Mouse (Mus musculus) left cerebral cortex, adult 6 months (tissue): ENCODE data around the gene Rpl13a. TPM values are rescaled to one million over a fixed set of nuclear protein-coding genes. Genes with fewer than 3 reads are reported as not detected.

Source experiments
- long read RNA-seq, 2 experiments: library from polyadenylated mRNA; unstranded; transcript quantifications; one replicate each; pipeline ENCODE4 v2.0.0; 2019 to 2020
- polyA plus RNA-seq: library from polyadenylated mRNA; unstranded; fragments of <200 nt; fragmentation: Nextera tagmentation; gene quantifications from 2 replicates; pipeline ENCODE4 v1.2.3, GENCODE M21; 2021

Gene Rpl13a
- 2,046 and 2,172 TPM in 2 replicates for polyA plus RNA-seq
- long read RNA-seq, experiment 1, transcript Rpl13a-201 (8 exons, 1,047 nt) = major isoform, 455 of 514 reads
- long read RNA-seq, experiment 1, transcript Rpl13a-203 (8 exons, 734 nt) = minor isoform, 40 of 514 reads
- long read RNA-seq, experiment 1, partial matches to known transcripts = 4 of 514 reads
- long read RNA-seq, experiment 1, other reads (novel, unspliced or antisense) = 10 of 514 reads
- long read RNA-seq, experiment 2, transcript Rpl13a-205 (8 exons, 690 nt) = minor isoform, 6 of 1,381 reads
- long read RNA-seq, experiment 2, transcript Rpl13a-213 (4 exons, 464 nt) = minor isoform, 11 of 1,381 reads
- long read RNA-seq, experiment 2, transcript Rpl13a-201 (8 exons, 1,047 nt) = major isoform, 1,231 of 1,381 reads
- long read RNA-seq, experiment 2, transcript Rpl13a-203 (8 exons, 734 nt) = minor isoform, 35 of 1,381 reads
- long read RNA-seq, experiment 2, partial matches to known transcripts = 71 of 1,381 reads
- long read RNA-seq, experiment 2, other reads (novel, unspliced or antisense) = 20 of 1,381 reads

DNA sequence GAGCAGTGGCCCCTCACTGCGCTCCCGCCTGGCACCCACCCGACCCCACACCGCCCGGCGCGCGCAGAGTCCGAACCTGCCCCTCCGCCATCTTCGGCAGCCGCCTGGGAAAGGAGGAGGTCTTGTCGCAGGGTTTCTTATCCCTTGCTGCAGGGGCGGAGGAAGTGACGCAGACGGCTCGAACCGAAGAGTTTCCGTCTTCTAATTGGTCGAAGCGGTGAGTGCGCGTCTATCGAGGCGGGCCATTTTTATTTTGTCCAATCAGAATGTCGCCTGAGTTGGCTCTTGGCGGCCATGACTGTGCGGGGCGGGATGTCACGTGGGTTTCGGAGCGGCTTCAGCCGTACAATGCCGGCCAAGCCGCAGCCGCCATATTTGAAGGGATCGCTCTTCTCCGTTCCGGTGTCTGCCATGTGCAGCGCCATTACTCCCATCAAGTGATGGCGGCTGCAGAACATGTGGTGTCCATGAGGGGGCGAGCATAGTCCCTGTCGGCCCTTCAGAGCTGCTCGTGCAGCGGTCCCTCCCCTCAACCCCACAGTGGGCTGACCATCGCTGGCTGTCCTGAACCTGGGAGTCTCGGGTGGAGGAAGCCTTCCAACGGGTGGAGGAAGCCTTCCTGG is at the start of gene Rpl13a:
TSS of gene Rpl13a (minus strand) at position 138 of the 623 bp plus-strand sequence.

DNA sequence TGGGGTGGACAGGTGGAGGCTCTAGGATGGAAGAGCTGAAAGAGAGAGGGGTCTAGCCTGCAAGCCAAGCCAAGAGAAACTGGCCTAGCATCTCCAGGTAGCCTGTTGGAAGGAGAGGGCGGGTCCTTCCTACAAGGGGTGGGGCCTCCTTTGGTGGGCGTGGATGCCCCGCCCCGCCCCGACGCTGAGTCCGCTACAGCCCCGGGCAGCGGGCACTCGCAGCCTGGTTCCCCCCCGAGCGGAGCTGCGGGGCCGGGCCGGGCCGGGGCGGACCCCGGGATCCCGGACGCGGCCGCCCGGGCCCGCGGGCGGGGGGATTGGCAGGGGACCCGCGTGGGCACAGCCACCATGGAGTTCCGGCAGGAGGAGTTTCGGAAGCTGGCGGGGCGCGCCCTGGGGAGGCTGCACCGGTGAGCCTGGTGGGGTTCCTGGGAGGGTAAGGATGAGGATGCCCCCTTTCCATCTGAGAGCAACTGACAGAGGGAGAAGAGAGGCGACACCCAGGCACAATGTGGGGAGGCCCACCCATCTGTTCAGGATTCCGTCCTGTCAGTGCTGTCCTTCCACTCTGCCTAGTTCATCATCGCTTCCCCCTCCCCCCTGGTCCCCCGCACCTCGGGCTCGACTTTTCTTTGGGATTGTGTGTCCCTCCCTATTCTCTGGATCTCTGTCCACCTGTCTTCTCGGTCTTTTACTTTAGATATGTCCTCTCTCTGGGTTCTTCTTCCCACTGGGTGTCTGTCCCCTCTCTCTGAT is 35.4 kb upstream of the Rpl13a start, which contains the start of gene Slc17a7:
TSS of gene Slc17a7 (plus strand) at position 215 of the 756 bp plus-strand sequence.

DNA sequence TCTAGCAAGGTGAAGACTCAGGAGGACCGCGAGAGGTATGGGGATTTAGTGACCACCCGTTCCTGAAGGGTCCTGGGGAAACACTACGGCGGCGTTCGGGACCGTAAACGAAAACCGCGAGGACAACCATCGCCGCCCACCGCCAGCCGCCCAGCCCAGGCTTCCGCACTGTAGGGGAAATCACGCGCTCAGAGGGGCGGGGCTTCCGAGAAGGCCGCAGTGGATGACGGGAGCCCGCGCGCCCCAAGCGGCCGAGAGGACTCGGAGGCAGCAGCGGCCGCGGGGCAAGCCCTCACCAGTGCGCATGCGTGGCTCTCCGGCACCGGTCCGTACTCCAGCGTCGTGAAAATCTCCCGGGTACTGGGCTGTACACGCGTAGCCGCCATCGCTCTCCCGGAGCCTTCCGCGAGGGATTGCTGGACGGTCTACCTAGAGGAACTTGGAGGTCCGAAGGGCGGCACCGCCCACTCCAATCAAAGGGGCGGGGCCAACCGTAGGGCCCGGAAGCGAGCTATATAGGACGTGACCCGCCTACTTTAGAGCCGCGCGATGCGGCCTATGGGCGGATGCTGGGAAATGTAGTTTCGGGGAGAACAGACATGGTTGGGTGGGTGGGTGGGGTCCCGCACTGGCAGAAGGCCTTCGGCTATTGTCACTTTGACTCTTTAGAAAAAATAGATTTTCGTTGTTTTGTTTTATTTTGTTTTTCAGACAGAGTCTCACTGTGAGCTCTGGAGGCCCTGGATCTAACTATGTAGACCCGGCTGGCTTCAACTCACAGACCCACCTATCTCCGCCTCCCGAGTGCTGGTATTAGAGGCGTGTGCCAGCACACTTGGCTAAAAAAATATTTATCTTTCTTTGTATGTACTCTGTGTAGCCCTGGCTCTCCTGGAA is 25.8 kb upstream of the Rpl13a start, which contains the start of the genes Pih1d1 and Aldh16a1:
TSS of gene Pih1d1 (plus strand) at position 208 of the 897 bp plus-strand sequence.
TSS of gene Aldh16a1 (minus strand) at position 489 of the 897 bp plus-strand sequence.

DNA sequence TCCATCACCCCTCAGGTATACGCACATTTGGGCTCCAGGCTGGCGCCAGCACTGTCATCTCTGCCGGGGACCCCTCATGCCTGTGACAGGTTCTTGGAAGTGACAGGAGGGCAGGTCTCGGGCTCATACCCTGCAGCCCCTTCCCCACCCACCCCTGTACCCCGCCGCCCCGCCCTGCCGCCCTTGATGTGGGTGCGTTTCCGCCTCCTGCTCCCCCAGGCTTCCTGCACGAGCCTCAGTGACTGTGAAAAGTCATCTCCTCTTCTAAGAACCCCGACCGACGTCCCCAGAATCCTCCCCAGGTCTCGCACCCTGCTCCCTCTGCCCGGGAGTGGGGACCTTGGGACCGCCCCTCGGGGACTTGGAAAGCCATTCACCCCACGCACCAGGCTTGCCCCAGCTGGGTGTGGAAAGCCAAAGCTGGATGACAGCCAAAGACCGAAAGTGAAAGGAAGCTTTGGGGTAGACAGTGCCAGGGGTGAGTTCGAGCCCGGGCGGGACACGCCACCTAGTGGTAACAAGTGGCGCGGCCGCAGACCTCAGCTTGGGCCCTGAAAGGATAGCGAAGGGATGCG is 7.5 kb upstream of the Rpl13a start, which contains the start of the genes Gm45713 and Flt3l:
TSS of gene Gm45713 (minus strand) at position 239 of the 575 bp plus-strand sequence.
TSS of gene Flt3l (minus strand) at position 440 of the 575 bp plus-strand sequence.

DNA sequence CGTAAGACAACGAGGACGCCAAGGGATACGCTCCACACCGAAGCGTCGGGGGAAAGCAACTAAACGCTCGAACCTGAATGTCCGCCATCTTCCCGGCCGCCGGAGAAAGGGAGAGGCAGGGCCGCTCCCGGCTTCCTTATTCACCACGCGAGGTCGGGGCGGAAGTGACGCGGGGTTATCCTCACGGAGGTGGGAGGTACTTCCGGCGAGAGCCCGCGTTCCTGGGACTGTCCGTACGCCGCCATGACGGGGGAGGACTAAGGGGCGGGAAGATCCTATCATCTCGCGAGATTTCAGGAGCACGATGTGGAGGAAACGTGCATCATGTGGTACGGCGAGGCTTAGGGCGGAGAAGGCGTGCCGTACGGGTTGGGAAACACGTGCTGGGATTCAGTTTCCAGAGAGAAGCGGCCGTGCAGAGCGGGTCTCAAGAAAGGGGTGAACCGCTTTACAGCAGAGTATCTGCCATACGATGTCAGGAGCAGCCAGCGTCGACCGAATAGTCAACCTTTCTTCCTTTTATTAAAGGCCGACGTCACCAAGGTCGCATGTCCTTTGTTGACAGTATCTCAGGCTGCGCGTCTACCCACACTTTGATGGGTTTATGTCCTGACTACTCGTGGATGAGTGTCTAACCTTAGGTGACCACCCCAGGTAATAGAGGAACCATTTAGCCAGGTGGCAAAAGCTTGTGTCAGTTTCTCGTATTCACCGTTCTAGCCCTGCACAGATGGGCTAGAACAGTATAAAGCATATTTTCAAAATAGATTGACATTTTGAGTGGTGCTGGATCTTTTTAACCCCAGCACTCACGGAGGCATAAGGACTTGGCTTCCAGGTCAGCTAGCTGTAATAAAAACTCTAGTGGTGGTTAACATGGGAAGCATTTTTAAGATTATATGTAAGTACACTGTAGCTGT is 4.1 kb downstream of the Rpl13a start, which contains the start of gene Rps11:
TSS of gene Rps11 (minus strand) at position 216 of the 920 bp plus-strand sequence.

DNA sequence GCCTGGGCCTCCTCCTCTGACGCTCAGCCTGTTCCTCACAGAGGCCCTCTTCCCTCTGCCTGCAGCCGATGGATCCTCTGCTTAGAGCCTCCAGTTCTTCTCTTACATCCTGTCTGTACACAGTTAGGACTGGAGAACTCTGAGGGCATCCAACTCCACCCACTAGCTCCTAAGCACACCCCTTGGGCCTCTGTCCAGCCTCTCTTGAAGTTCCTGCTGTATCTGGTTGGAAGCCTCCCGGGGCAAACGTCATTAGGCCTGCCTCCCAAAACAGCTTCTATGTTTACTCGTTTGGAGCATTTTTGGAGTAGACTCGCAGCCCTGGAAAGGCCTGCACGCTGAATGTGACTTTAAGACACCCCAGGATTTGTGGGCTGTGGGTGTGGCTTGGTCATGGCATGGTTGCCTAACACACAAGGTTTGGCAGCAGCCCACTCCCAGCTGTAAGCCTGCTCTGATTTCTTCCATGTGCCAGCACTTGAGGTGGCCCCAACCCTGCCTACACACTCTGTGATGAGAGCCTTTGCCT is 24.8 kb downstream of the Rpl13a start, which contains the start of gene Fcgrt:
TSS of gene Fcgrt (minus strand) at position 200 of the 529 bp plus-strand sequence.

DNA sequence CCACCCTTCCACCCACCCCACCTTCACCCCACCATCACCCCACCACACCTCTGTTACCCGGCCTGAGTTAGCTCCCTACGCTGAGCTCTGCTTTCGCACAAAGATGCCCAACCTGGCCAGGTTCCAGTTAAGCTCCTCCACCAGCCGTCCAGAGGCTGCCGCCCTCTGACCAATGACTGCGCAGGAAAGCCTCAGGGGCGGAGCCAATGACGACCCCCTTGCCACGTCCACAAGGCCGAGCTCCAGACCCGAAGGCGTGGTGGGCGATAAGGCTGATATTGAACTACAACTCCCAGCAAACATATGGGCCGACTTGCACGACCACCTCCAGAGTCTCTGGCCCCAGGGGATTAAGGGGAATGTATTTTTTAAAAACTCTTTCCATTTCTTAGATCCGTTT is 36.5 kb downstream of the Rpl13a start, which contains the start of gene Rcn3:
TSS of gene Rcn3 (minus strand) at position 174 of the 400 bp plus-strand sequence.

Other genes starting within 250 kb of the Rpl13a start
- gene Med25, start 236.0 kb downstream of the Rpl13a start, polyA plus RNA-seq = 114 and 117 TPM in 2 replicates
- gene Fuz, start 232.7 kb downstream of the Rpl13a start, polyA plus RNA-seq = 11.3 and 12.2 TPM in 2 replicates
- 27.8 and 116 TPM in 2 replicates for gene Ap2a1, start 199.3 kb downstream of the Rpl13a start, polyA plus RNA-seq
- gene Tsks, start 185.6 kb downstream of the Rpl13a start, polyA plus RNA-seq = 0.91 and 0.97 TPM in 2 replicates
- gene Cpt1c, start 153.9 kb downstream of the Rpl13a start, polyA plus RNA-seq = 48.7 and 54.3 TPM in 2 replicates
- 9.6 and 17.5 TPM in 2 replicates for gene Prmt1, start 142.2 kb downstream of the Rpl13a start, polyA plus RNA-seq
- 11.6 and 14.6 TPM in 2 replicates for gene Irf3, start 131.1 kb downstream of the Rpl13a start, polyA plus RNA-seq
- 2.0 and 2.6 TPM in 2 replicates for gene Bcl2l12, start 130.0 kb downstream of the Rpl13a start, polyA plus RNA-seq
- 61.4 and 61.9 TPM in 2 replicates for gene Scaf1, start 112.4 kb downstream of the Rpl13a start, polyA plus RNA-seq
- 5.0 and 5.8 TPM in 2 replicates for gene Rras, start 110.8 kb downstream of the Rpl13a start, polyA plus RNA-seq
- 3.6 and 6.1 TPM in 2 replicates for gene Prr12, start 75.9 kb downstream of the Rpl13a start, polyA plus RNA-seq
- 36.5 and 47.8 TPM in 2 replicates for gene Nosip, start 66.3 kb downstream of the Rpl13a start, polyA plus RNA-seq
- 11.7 and 12.1 TPM in 2 replicates for gene Prrg2, start 66.1 kb downstream of the Rpl13a start, polyA plus RNA-seq
- gene Rcn3, start 36.5 kb downstream of the Rpl13a start, polyA plus RNA-seq = 9.5 and 14.4 TPM in 2 replicates
- 26.0 and 28.5 TPM in 2 replicates for gene Fcgrt, start 24.9 kb downstream of the Rpl13a start, polyA plus RNA-seq
- gene Rps11, start 4.3 kb downstream of the Rpl13a start, polyA plus RNA-seq = 1,227 and 1,374 TPM in 2 replicates
- 0.14 TPM in 1 of 2 replicates, not detected in the other for gene Gm45713, start 7.5 kb upstream of the Rpl13a start, polyA plus RNA-seq
- 0.70 and 0.99 TPM in 2 replicates for gene Flt3l, start 7.7 kb upstream of the Rpl13a start, polyA plus RNA-seq
- 37.8 and 48.3 TPM in 2 replicates for gene Pih1d1, start 25.5 kb upstream of the Rpl13a start, polyA plus RNA-seq
- 4.8 TPM in 2 replicates for gene Aldh16a1, start 25.8 kb upstream of the Rpl13a start, polyA plus RNA-seq
- gene Slc17a7, start 35.2 kb upstream of the Rpl13a start, polyA plus RNA-seq = 45.6 and 104 TPM in 2 replicates
- gene Gfy, start 50.8 kb upstream of the Rpl13a start, polyA plus RNA-seq = 0.05 TPM in 1 of 2 replicates, not detected in the other
- gene Pth2, start 52.2 kb upstream of the Rpl13a start, polyA plus RNA-seq = not detected in 2 replicates
- 3.6 and 4.4 TPM in 2 replicates for gene Ccdc155, start 76.1 kb upstream of the Rpl13a start, polyA plus RNA-seq
- gene Dkkl1, start 83.4 kb upstream of the Rpl13a start, polyA plus RNA-seq = 41.8 and 55.2 TPM in 2 replicates
- 0.40 and 2.1 TPM in 2 replicates for gene Tead2, start 87.0 kb upstream of the Rpl13a start, polyA plus RNA-seq
- 9.9 and 10.6 TPM in 2 replicates for gene Cd37, start 110.4 kb upstream of the Rpl13a start, polyA plus RNA-seq
- gene Slc6a16, start 112.3 kb upstream of the Rpl13a start, polyA plus RNA-seq = 1.1 and 1.6 TPM in 2 replicates
- gene Slc6a21, start 148.8 kb upstream of the Rpl13a start, polyA plus RNA-seq = not detected in 2 replicates
- 9.2 and 15.2 TPM in 2 replicates for gene Trpm4, start 205.0 kb upstream of the Rpl13a start, polyA plus RNA-seq
- 0.05 and 0.11 TPM in 2 replicates for gene Hrc, start 206.5 kb upstream of the Rpl13a start, polyA plus RNA-seq
- 11.0 and 32.9 TPM in 2 replicates for gene Ppfia3, start 238.3 kb upstream of the Rpl13a start, polyA plus RNA-seq
- 270 and 272 TPM in 2 replicates for gene Lin7b, start 241.8 kb upstream of the Rpl13a start, polyA plus RNA-seq